Mouse (Mus musculus) spleen, embryonic (tissue): ENCODE results near the gene Psmd13.

Experiments used
- CTCF ChIA-PET: fragments of 350-600 bp; sonication (Branson Sonifier 250); formaldehyde crosslinking; loops from one replicate; lab custom pipeline; 2022; lab: Charles Lee

The Psmd13 gene

DNA sequence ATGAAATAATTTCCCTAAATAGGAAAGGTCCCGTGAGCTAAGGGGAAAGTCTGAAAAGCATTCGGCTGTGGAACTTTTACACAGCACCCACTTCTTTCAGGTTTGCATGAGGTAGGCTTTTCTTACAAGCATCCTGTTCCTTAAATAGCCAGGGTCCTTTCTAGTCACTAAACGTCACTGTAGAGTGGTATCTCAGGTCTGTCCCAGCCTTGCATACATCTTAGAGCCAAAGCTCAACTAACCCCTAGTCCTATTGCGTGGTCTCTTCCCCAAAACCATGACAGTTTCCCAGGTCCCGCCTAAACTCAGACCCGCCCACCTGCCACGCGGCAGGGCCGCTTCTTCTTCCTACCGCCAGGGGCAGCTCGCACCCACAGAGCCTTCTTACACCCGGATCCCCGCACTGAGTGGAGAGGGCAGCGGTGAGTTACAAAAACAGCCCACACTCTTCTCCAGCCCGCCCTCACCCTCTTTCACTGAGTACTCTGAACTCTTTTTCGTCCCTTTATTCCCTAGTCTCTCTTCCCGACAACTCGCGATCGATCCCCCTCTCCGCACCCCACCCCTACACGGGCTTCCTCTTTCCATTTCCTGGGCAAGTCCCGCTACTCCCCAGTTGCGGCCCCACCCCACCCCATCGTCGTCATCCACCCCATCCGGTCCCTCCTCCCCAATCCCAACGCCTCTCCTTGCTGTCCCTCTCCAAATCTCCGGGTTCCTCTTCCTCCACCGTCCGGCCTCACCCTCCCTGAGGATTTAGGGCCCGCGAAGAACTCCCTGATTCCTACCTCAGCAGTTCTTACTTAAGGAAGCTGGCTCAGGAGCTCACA is 59.7 kb downstream of the Psmd13 start, which contains the start of gene Pgghg:
Pgghg (plus strand) TSS at position 170 of the 830 bp plus-strand sequence.
- CTCF ChIA-PET: interaction anchor here (0.5 to 1.4 kb wide), 6 partner anchors 11 to 235 kb away, joined by 3 to 5 read pairs (median 3); no protein-coding TSS in a partner anchor

DNA sequence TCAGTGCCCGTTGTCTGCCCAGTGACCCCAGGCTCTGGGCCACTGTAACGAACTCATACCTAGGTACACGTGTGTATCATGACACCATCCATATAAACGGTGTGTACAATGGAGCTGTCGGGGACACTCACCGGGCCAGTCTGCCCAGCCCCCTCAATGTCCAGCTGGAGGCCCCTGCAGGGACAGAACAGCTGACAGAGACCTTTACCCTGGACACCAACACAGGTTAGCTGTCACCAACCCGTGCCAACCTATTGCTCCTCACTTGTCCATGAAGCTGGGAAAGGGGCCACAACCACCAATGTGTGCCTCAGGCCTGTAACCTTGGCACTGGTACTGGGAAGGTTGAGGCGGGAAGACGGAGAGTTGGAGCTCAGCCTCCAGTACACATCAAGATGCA is 60.6 kb downstream of the Psmd13 start:
- CTCF ChIA-PET: interaction anchor here (0.7 to 1.4 kb wide), 2 partner anchors 17 to 234 kb away, joined by 3 read pairs; no protein-coding TSS in a partner anchor

DNA sequence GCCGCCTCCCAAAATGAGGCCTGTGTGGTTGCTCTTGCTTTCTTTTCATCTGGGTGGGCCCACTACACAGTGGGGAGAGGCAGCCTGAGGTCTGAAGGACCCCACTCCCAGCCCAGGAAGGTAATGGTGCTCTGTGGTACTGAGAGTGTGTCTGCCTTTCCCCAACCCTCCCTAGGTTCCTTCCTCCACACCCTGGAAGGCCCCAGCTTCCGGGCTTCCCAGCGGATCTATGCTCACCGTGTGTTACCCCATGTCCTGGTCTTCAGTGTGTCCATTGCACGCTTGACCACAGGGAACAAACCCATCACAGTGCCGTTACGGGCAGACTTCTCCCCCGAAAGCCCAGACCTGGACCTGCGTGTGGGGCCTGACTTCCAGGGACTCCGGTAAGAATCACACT is 61.0 kb downstream of the Psmd13 start:
- CTCF ChIA-PET: no interaction called here

DNA sequence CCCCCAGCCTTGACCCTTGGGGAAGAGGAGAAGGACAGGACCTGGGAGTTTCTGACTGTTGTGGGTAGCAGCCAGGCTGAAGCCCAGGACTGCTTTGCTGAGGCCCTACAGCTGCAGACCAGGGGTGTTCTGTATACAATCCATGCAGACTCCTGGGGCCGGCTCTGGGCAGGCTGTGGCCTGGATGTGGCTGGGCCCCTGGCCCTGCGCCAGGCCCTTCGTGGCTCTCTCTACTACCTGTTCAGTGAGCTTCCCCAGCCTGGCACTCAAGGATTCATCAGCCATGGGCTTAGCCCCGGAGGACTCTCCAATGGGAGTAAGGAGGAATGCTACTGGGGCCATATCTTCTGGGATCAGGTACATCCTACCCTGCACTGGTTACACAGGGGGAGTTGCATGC is 61.6 kb downstream of the Psmd13 start:
- CTCF ChIA-PET: no interaction called here

DNA sequence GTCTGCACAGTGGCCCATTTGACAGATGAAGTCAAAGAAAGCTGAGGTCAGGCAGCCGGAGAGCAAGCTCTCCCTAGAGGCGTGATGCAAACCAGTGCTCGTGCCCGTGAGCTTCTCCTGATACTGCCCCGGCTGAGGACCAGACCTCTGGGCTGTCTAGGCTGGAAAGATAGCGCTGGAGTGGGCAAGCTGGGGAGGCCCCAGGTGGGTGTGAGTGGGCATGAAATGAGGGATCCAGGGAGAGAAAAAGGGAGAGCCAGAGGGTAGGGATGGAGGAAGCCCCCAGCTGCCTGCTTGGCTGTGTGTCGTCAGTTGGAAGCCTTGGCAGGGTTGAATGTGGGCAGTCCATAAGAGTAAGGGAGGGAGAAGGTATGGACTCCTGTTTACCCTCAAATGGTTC is 62.5 kb downstream of the Psmd13 start:
- CTCF ChIA-PET: no interaction called here

DNA sequence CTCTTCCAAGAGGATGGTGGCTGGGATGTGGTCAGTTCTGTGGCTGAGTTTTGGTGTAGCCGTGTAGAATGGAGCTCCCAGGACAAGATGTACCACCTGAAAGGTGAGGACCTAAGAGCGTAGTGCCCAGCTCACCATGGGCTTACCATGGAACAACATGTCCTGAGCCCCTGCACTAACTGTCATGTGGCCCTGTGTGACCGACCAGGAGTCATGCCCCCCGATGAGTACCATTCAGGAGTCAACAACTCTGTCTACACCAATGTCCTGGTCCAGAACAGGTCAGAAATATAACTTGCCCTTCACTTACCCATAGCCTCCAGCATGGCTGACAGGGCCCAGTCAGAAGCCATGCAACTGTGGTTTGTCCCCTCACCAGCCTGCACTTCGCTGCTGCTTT is 63.5 kb downstream of the Psmd13 start:
- CTCF ChIA-PET: no interaction called here

DNA sequence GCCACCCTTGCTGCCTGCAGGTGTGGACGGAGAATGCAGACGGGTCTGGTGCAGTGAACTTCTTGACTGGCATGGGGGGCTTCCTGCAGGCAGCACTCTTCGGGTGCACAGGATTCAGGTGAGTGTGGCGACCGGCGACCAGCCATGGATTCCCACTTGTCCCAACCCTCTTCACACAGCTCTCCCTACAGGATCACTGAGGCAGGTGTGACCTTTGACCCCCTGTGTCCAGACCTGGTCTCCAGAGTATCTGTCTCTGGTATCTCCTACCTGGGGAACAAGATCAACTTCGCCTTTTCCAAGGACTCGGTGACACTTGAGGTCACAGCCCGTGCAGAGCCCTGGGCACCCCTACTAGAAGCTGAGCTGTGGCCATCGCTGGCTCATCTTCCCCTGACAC is 64.5 kb downstream of the Psmd13 start:
- CTCF ChIA-PET: no interaction called here

DNA sequence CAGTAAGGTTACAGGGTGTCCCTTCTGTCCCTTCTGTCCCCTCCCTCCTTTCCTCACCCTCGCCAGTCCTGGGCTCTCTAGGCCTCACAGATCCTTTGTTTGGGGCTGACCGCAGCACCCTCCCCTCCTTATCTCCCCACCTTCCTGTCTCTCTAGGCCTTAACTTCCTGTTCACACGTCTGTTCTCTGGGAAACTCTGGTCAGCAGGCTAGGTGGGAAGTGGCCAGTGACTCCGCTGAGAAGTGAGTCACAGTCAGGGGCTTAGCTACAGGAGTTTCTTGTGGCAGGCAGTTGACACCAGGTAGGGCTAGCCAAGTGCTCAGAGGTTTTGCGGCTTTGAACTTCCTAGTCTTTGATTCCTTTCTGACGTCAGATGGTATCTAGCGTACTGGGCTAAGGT is 65.2 kb downstream of the Psmd13 start:
- CTCF ChIA-PET: interaction anchor here (0.6 kb wide), 1 partner anchor 15 kb away, joined by 3 read pairs; no protein-coding TSS in a partner anchor

DNA sequence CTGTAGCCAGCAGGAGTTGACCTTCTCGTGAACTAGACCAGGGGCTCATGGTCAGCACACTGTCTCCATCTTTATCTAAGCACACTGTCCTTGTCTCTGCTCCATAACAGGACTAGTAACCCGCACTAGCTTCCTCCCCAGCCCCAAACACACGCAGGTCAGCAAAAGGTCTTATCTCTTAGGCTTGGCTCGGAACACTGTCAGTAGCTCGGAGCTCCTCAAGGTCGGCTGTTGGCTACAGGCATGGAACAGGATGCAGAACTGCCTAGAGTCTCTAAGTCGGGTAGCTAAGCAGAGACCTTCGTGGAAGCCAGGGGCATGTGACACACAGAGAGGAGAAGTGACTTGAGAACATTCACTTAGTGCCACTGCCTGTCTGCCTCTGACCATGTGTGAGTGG is 66.4 kb downstream of the Psmd13 start:
- CTCF ChIA-PET: no interaction called here
